Mouse (Mus musculus): ENCODE results near the gene Slc7a5. TPM values are rescaled to one million over a fixed set of nuclear protein-coding genes. Genes with fewer than 3 reads are reported as not detected.

Slc7a5 gene
- polyA plus RNA-seq, 1 experiment from 2014 or later: 19.8 TPM

DNA sequence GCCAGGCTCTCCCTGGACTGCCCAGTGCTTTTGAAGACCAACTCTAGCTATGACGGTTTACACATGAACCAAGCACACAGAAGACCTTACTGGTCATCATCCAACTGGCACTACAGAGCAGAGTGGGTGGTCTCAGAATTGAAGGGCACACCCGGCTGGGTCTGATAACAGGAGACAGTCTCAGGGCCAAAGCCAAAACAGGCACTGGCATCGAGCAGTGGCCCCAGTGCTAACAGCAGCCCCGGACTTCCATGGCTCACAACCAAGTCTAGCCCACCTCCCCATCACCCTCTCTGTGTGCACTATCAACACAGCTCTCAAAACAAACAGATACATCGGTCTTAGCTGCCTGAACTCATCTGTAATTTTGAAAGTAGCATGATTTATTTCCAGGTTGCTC lies 1.6 kb downstream of the Slc7a5 start:
- no peak overlapping the region for H3K27ac ChIP-seq (ENCODE audit: low read length)
- H3K9me3 ChIP-seq (replicated peaks; ENCODE audit: control insufficient read depth, low read length): no peaks in the 10 kb centered on the region
- peak overlapping the region; percentile 76 for H3K4me3 ChIP-seq (replicated peaks; ENCODE audit: low read length)
- no peak for ATAC-seq (ENCODE audit: insufficient read depth, low FRiP score)
- peaks cover 37% of the 10 kb centered on the region for H3K4me1 ChIP-seq (ENCODE audit: control insufficient read depth, insufficient read depth, low read length)
- H3K9ac ChIP-seq (ENCODE audit: low read length): peak overlapping the region; percentile 77
- H3K4me2 ChIP-seq (ENCODE audit: low read depth, low read length): peak overlapping the region; percentile 72
- WGBS: 14% methylated on average over 5 of the region's 5 CpGs
- H3K27me3 ChIP-seq (ENCODE audit: control insufficient read depth, insufficient read depth, low read length): no peaks in the 10 kb centered on the region
- no peaks in the 10 kb centered on the region for H3K36me3 ChIP-seq (ENCODE audit: control insufficient read depth, insufficient read depth, low read length)

DNA sequence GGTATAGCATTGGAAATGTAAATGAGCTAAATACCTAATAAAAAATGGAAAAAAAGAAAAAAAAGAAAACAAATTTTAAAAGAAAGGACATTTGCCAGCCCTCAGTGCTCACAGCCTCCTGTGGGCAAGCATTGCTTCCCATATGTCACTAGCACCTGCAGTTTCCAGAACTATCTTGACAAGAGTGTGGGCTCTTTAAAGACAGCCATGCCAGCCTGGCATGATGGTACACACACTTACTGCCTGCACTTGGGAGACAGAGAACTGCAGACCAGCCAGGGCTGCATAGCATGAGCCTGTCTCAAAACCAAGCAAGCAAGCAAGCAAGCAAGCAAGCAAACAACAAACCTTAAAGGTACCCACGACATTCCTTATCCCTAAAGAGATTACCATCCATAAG lies 2.1 kb downstream of the Slc7a5 start:
- Histone ChIP-seq H3K9me3 (replicated peaks; ENCODE audit: control insufficient read depth, low read length) (no peaks in the 10 kb centered on the region), H3K9ac (ENCODE audit: low read length) (peak overlapping the region; percentile 77), H3K36me3 (ENCODE audit: control insufficient read depth, insufficient read depth, low read length) (no peaks in the 10 kb centered on the region), H3K4me1 (ENCODE audit: control insufficient read depth, insufficient read depth, low read length) (peaks cover 37% of the 10 kb centered on the region), H3K4me2 (ENCODE audit: low read depth, low read length) (peak overlapping the region; percentile 72), H3K4me3 (replicated peaks; ENCODE audit: low read length) (peak overlapping the region; percentile 76), H3K27ac (ENCODE audit: low read length) (no peak overlapping the region), H3K27me3 (ENCODE audit: control insufficient read depth, insufficient read depth, low read length) (no peaks in the 10 kb centered on the region)
- WGBS: 58% methylated on average over 1 of the region's 1 CpGs
- no peak for ATAC-seq (ENCODE audit: insufficient read depth, low FRiP score)

DNA sequence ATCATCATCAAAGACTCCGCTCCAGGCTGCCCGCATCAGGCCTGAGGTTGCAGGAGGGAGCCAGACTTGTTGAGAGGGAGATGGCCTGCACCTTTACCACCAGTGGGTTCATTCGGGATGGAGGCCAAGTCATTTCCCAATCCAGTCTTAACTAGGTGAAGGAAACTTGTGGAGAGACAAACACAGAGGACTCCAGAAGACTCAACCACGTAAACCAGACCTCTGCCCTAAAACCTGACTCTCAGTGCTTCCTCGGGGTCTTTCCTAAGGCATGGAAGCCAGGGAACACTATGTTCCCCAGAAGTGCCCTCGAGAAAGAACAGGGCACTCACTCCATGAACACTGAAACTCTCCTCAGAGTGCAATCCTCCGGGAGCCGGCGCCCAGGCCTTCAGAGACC lies 2.5 kb downstream of the Slc7a5 start:
- peak overlapping the region; percentile 77; the same call in 1 of the 2 replicates for H3K9ac ChIP-seq (ENCODE audit: low read length)
- no peaks in the 10 kb centered on the region for H3K36me3 ChIP-seq (ENCODE audit: control insufficient read depth, insufficient read depth, low read length)
- H3K4me1 ChIP-seq (ENCODE audit: control insufficient read depth, insufficient read depth, low read length): peaks cover 37% of the 10 kb centered on the region
- H3K4me2 ChIP-seq (ENCODE audit: low read depth, low read length): peak overlapping the region; percentile 1; the same call in 1 of the 2 replicates
- no peaks in the 10 kb centered on the region for H3K27me3 ChIP-seq (ENCODE audit: control insufficient read depth, insufficient read depth, low read length)
- H3K27ac ChIP-seq (ENCODE audit: low read length): no peak overlapping the region
- H3K9me3 ChIP-seq (replicated peaks; ENCODE audit: control insufficient read depth, low read length): no peaks in the 10 kb centered on the region
- no peak for ATAC-seq (ENCODE audit: insufficient read depth, low FRiP score)
- 83% methylated on average over 9 of the region's 9 CpGs for WGBS
- no peak overlapping the region for H3K4me3 ChIP-seq (replicated peaks; ENCODE audit: low read length)

DNA sequence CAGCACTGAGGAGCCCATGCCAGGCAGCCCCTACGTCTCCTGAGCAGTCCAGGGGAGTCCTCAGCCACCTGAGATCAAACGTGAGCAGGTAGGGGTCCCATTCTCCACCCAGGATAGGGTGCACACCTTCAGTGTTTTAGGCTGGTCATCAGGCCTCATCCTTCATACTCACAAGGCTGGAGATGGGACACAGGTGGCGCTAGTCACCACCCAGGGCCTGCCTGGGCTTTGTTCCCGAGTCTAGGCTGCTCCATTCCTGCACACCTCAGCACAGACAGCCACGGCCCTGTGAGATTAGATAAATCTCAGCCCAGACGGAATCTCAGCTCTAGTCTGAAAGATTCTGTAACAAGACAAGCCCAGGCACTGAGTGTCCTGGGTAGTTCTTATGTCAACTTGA lies 3.5 kb downstream of the Slc7a5 start:
- Histone ChIP-seq H3K4me2 (ENCODE audit: low read depth, low read length) (no peak overlapping the region), H3K4me1 (ENCODE audit: control insufficient read depth, insufficient read depth, low read length) (peaks cover 41% of the 10 kb centered on the region), H3K27me3 (ENCODE audit: control insufficient read depth, insufficient read depth, low read length) (no peaks in the 10 kb centered on the region), H3K9ac (ENCODE audit: low read length) (peak overlapping the region; percentile 34; the same call in 1 of the 2 replicates), H3K27ac (ENCODE audit: low read length) (no peak overlapping the region), H3K4me3 (replicated peaks; ENCODE audit: low read length) (no peak overlapping the region), H3K36me3 (ENCODE audit: control insufficient read depth, insufficient read depth, low read length) (no peaks in the 10 kb centered on the region), H3K9me3 (replicated peaks; ENCODE audit: control insufficient read depth, low read length) (no peaks in the 10 kb centered on the region)
- ATAC-seq (ENCODE audit: insufficient read depth, low FRiP score): no peak
- WGBS: 58% methylated on average over 6 of the region's 6 CpGs

DNA sequence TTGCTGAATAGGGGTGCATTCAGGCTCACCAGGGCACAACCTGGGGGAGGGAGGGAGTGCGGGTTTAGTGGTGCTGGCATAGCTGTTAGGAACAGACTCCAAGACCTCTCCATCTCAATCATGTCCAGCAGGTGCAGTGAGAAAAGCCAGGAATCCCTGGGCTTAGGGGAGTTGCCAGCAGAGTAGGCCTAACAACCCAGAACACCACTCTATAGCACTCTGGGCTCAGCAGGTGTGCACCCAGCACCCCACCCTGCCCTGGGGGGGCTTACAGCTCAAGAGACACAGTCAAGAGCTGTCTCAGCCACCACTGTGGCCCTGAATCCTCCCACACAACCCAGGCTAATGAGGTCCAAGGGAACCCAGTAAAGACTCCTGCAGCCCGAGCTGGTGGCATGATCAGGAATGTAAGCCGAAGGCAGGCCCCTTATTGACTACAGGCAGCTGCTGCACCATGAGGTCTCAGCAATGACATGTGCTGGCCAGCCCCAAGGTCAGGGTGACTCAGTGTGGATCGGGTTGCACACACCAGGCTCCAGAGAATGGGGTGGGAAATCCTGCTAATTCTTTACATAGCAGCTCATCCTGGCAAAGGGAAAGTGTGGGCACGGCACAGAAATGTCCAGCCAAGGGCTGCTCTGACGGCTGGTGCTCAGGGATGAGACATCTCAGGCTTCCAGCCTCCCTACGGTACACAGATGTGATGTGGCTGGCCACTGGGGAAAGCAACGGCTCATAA lies 5.8 kb downstream of the Slc7a5 start:
- 39% methylated on average over 8 of the region's 8 CpGs for WGBS
- H3K4me3 ChIP-seq (replicated peaks; ENCODE audit: low read length): no peak overlapping the region
- H3K36me3 ChIP-seq (ENCODE audit: control insufficient read depth, insufficient read depth, low read length): no peaks in the 10 kb centered on the region
- H3K27ac ChIP-seq (ENCODE audit: low read length): no peak overlapping the region
- H3K4me2 ChIP-seq (ENCODE audit: low read depth, low read length): 0 out of 2 replicates have a peak overlapping the region, but pooled peaks have one; percentile 0
- H3K4me1 ChIP-seq (ENCODE audit: control insufficient read depth, insufficient read depth, low read length): peaks cover 53% of the 10 kb centered on the region
- H3K9ac ChIP-seq (ENCODE audit: low read length): no peak overlapping the region
- no peaks in the 10 kb centered on the region for H3K27me3 ChIP-seq (ENCODE audit: control insufficient read depth, insufficient read depth, low read length)
- no peak for ATAC-seq (ENCODE audit: insufficient read depth, low FRiP score)
- no peaks in the 10 kb centered on the region for H3K9me3 ChIP-seq (replicated peaks; ENCODE audit: control insufficient read depth, low read length)

DNA sequence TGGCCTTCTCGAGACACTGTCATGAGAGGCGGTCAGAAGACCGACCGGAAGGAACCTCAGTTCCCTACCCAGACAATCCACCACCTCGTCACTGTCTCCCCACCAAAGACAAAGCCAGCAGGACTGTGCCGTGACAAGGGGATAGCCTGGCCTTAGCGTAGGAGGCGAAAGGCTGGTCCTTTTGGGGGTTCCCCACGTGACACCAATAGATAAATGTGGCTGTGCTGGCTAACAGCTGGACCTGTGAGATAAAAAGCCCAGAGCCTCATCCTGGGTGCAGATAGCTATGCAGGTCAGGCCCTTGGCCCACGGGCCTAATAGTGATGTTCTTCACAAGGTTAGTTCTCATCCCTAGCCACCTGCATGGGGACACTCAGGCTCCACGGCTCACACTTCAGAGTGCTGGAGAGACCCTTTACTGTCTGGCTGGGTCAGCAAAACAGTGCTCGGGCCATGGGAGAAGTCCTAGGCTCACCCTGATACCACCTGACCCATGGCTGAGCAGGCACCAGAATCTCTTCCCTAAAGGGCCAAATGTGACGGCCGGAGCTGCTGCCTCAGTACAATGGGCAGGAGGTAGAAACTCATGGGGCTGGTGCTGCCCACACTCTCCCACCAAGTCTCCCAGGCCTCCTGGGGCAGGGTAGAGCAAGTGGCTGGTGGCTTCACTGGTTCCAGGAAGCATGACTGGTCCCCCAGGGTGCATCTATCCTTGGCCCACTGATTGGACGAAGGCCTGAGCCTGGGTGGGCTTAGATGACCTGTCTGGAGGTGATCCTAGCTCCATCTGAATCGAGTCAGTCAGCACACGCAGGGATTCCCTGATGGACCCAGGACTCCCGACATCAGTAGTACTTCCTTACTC lies 8.1 kb downstream of the Slc7a5 start:
- Histone ChIP-seq H3K36me3 (ENCODE audit: control insufficient read depth, insufficient read depth, low read length) (no peaks in the 10 kb centered on the region), H3K9me3 (replicated peaks; ENCODE audit: control insufficient read depth, low read length) (no peaks in the 10 kb centered on the region), H3K27ac (ENCODE audit: low read length) (peak overlapping the region; percentile 98), H3K4me2 (ENCODE audit: low read depth, low read length) (peak overlapping the region; percentile 53; the same call in 1 of the 2 replicates), H3K27me3 (ENCODE audit: control insufficient read depth, insufficient read depth, low read length) (no peaks in the 10 kb centered on the region), H3K9ac (ENCODE audit: low read length) (peak overlapping the region; percentile 58), H3K4me3 (replicated peaks; ENCODE audit: low read length) (no peak overlapping the region), H3K4me1 (ENCODE audit: control insufficient read depth, insufficient read depth, low read length) (peaks cover 52% of the 10 kb centered on the region)
- 77% methylated on average over 18 of the region's 18 CpGs for WGBS
- ATAC-seq (ENCODE audit: insufficient read depth, low FRiP score): no peak

DNA sequence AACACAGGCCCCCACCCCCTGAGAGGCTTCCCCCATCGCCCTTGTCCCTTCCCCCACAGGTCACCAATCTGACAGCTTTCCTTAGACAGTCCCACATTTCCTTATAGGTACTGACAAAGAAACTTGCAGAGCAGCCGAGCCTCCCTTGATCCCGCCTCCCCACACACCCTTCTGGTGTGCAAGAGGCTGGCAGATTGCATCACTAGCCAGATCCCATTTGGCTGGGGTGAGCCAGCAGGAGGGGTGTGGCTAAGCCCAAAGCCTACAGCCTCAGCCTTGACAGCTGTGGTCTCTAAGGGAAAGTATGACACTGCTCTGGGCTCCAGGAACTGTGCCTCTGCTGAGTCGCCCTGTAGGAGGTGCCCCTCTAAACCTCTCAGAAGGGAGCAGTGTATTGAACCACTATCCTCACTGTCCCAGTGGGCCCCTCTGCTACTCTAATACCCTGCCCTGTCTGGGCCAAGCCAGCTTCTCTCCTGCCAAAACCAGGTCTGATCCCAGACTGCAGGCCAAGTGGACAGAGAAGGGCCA lies 9.0 kb downstream of the Slc7a5 start:
- peak overlapping the region; percentile 53 for H3K4me2 ChIP-seq (ENCODE audit: low read depth, low read length)
- no peaks in the 10 kb centered on the region for H3K9me3 ChIP-seq (replicated peaks; ENCODE audit: control insufficient read depth, low read length)
- H3K4me1 ChIP-seq (ENCODE audit: control insufficient read depth, insufficient read depth, low read length): peaks cover 52% of the 10 kb centered on the region
- peak overlapping the region; percentile 22 for H3K4me3 ChIP-seq (replicated peaks; ENCODE audit: low read length)
- H3K36me3 ChIP-seq (ENCODE audit: control insufficient read depth, insufficient read depth, low read length): no peaks in the 10 kb centered on the region
- peak; percentile 91 for ATAC-seq (ENCODE audit: insufficient read depth, low FRiP score)
- no peaks in the 10 kb centered on the region for H3K27me3 ChIP-seq (ENCODE audit: control insufficient read depth, insufficient read depth, low read length)
- 8% methylated on average over 4 of the region's 4 CpGs for WGBS
- H3K27ac ChIP-seq (ENCODE audit: low read length): peak overlapping the region; percentile 98
- peak overlapping the region; percentile 64 for H3K9ac ChIP-seq (ENCODE audit: low read length)

DNA sequence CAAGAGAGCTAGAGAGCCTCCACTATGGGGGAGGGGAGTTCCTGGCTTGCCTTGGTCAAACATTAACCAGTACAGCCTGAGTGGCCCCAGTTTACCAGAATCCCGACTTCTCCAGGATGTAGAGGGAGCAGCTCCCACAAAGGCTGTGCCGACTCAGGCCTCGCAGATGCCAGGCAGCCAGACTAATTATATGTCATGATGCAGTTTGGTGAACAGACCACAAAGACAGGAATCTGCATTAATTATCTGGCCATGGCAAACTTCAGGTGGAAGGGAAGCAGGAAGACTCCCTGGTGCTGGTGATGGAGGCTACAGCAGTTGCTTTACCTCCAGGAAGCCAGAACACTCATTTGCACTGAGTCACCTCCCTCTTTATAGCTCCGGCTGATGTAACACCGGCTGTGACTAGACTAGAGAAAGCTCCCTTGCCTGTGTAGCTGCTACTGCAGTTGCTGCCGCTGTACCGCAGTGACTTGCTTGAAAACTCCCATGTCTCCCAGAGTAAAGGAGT lies 9.6 kb downstream of the Slc7a5 start:
- peak overlapping the region; percentile 53 for H3K4me2 ChIP-seq (ENCODE audit: low read depth, low read length)
- H3K9ac ChIP-seq (ENCODE audit: low read length): peak overlapping the region; percentile 64
- H3K9me3 ChIP-seq (replicated peaks; ENCODE audit: control insufficient read depth, low read length): no peaks in the 10 kb centered on the region
- H3K27me3 ChIP-seq (ENCODE audit: control insufficient read depth, insufficient read depth, low read length): no peaks in the 10 kb centered on the region
- H3K4me3 ChIP-seq (replicated peaks; ENCODE audit: low read length): peak overlapping the region; percentile 22
- peak overlapping the region; percentile 98 for H3K27ac ChIP-seq (ENCODE audit: low read length)
- H3K36me3 ChIP-seq (ENCODE audit: control insufficient read depth, insufficient read depth, low read length): no peaks in the 10 kb centered on the region
- 11% methylated on average over 7 of the region's 7 CpGs for WGBS
- peak; percentile 63 for ATAC-seq (ENCODE audit: insufficient read depth, low FRiP score)
- H3K4me1 ChIP-seq (ENCODE audit: control insufficient read depth, insufficient read depth, low read length): peaks cover 52% of the 10 kb centered on the region

Measured in stomach, embryonic 16.5 days (tissue).